Mouse (Mus musculus) 3T3-L1 (cell line): ENCODE measurements at regions not wholly inside any gene's neighbourhood (a gene's known extent, or its start where the extent isn't known, plus 50 kb on each side); places are given as distances from the start of the nearest gene placed in this dataset.
A peak's percentile ranks its signal among the peaks of the same experiment; 100 is the strongest.

Experiments
- DNase-seq: peaks from one replicate; pipeline ENCODE4 v3.0.0-alpha.2; 2015; ENCODE audit warnings: low read depth, low spot score

GRCm38 (mm10) chr8:8931746-8932145 lies 241.4 kb upstream of the Arglu1 start:
- DNase-seq = no peak

GRCm38 (mm10) chr8:8928074-8928862 lies 237.9 kb upstream of the Arglu1 start:
- DNase-seq = no peak

- no peak for DNase-seq
Measured at GRCm38 (mm10) chr8:8921446-8921845, 231.1 kb upstream of the Arglu1 start.

- DNase-seq = no peak
Measured at GRCm38 (mm10) chr8:8919582-8920503, 229.5 kb upstream of the Arglu1 start.

GRCm38 (mm10) chr8:8919040-8919439 lies 228.7 kb upstream of the Arglu1 start:
- no peak for DNase-seq

GRCm38 (mm10) chr8:8907478-8908165 lies 217.3 kb upstream of the Arglu1 start:
- DNase-seq = no peak

- no peak for DNase-seq
Measured at GRCm38 (mm10) chr8:8892996-8893395, 202.7 kb upstream of the Arglu1 start.

GRCm38 (mm10) chr8:8877286-8877685 lies 187.0 kb upstream of the Arglu1 start:
- DNase-seq = no peak

GRCm38 (mm10) chr8:8876879-8877278 lies 186.6 kb upstream of the Arglu1 start:
- DNase-seq = no peak

GRCm38 (mm10) chr8:8876469-8876868 lies 186.1 kb upstream of the Arglu1 start:
- DNase-seq = no peak

- no peak for DNase-seq
Measured at GRCm38 (mm10) chr8:8871938-8872337, 181.6 kb upstream of the Arglu1 start.

GRCm38 (mm10) chr8:8871039-8871438 lies 180.7 kb upstream of the Arglu1 start:
- DNase-seq = no peak

GRCm38 (mm10) chr8:8870487-8870886 lies 180.2 kb upstream of the Arglu1 start:
- no peak for DNase-seq

- no peak for DNase-seq
Measured at GRCm38 (mm10) chr8:8869338-8869737, 179.0 kb upstream of the Arglu1 start.

GRCm38 (mm10) chr8:8867924-8868323 lies 177.6 kb upstream of the Arglu1 start:
- DNase-seq = no peak

GRCm38 (mm10) chr8:8867126-8867777 lies 176.9 kb upstream of the Arglu1 start:
- no peak for DNase-seq

GRCm38 (mm10) chr8:8862767-8863166 lies 172.4 kb upstream of the Arglu1 start:
- no peak for DNase-seq

- peak; percentile 12 for DNase-seq
Measured at GRCm38 (mm10) chr8:8861331-8861940, 171.1 kb upstream of the Arglu1 start.

GRCm38 (mm10) chr8:8858636-8859035 lies 168.3 kb upstream of the Arglu1 start:
- no peak for DNase-seq

- no peak for DNase-seq
Measured at GRCm38 (mm10) chr8:8852656-8853366, 162.5 kb upstream of the Arglu1 start.
